Mouse (Mus musculus) cerebellum, adult 11 months (tissue): ENCODE results near the gene Gm16253.

Experiments
- DNase-seq: peaks from one replicate; pipeline ENCODE4 v3.0.0; 2022

Gene Gm16253

DNA sequence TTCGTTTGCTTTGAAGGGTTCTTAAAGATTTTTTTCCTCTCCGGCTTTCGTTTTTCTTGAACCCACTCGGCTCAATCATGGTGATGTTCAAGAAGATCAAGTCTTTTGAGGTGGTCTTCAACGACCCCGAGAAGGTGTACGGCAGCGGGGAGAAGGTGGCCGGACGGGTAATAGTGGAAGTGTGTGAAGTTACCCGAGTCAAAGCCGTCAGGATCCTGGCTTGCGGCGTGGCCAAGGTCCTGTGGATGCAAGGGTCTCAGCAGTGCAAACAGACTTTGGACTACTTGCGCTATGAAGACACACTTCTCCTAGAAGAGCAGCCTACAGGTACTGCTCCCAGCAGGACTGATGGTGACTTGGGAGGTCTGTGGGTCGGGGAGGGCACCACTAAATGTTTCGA lies 18.6 kb upstream of the Gm16253 start:
- DNase-seq, result no peak

DNA sequence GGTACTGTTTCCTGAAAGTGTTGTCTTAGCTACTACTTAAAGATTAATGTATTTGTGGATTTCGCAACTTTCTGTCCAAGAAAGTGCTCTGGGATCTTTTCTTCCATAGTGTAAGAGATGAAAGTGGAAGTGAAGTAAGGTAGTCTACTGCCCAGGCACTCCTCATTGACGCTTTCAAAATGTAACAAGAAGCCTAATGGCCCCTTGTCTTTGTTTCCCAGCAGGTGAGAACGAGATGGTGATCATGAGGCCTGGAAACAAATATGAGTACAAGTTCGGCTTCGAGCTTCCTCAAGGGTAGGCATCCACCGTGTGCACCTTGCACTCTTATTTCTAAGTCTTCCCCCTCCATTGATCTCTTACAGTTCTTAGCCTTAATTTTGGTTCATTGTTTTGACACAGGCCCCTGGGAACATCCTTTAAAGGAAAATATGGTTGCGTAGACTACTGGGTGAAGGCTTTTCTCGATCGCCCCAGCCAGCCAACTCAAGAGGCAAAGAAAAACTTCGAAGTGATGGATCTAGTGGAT lies 18.1 kb upstream of the Gm16253 start:
- DNase-seq, result no peak

DNA sequence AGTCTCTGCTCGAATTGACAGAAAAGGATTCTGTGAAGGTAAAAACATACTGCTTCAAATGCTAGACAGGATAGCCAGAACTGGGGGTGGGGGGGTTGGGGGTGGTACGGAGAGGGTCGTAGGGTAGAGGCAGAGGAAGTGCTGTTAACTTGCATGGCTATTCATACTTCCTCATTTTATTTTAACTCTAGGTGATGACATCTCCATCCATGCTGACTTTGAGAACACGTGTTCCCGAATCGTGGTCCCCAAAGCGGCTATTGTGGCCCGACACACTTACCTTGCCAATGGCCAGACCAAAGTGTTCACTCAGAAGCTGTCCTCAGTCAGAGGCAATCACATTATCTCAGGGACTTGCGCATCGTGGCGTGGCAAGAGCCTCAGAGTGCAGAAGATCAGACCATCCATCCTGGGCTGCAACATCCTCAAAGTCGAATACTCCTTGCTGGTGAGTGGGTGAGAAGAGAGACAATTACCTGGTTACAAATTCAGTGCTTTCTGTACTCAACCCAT lies 17.3 kb upstream of the Gm16253 start:
- DNase-seq, result no peak

DNA sequence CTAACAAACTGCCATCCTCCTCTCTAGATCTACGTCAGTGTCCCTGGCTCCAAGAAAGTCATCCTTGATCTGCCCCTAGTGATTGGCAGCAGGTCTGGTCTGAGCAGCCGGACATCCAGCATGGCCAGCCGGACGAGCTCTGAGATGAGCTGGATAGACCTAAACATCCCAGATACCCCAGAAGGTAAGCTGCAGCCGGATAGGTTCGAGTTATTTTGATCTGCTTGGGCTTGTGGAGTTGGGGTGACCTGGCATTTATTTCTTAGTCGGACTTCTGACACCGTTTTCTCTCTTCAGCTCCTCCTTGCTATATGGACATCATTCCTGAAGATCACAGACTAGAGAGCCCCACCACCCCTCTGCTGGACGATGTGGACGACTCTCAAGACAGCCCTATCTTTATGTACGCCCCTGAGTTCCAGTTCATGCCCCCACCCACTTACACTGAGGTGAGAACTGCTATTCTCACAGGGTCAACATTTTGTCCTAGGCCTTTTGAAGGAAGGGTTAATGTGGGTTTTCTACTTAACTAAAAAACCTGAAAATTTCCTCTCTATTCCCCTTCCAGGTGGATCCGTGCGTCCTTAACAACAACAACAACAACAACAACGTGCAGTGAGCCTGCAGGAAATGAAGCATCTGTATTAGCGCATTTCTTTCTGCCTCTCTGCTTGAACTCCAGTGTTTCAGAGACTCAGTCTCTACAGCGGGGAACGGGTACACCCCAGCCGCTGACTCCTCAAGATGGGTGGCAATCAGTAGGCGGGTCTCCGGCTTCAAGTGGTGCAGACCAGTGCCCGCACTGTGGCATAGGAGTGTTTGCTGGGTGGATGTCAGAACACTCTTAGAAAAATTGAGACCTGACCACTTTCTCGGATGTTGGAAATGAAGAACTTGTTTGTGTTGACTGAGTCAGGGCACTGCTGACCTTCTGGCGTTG lies 16.6 kb upstream of the Gm16253 start:
- DNase-seq, result no peak

DNA sequence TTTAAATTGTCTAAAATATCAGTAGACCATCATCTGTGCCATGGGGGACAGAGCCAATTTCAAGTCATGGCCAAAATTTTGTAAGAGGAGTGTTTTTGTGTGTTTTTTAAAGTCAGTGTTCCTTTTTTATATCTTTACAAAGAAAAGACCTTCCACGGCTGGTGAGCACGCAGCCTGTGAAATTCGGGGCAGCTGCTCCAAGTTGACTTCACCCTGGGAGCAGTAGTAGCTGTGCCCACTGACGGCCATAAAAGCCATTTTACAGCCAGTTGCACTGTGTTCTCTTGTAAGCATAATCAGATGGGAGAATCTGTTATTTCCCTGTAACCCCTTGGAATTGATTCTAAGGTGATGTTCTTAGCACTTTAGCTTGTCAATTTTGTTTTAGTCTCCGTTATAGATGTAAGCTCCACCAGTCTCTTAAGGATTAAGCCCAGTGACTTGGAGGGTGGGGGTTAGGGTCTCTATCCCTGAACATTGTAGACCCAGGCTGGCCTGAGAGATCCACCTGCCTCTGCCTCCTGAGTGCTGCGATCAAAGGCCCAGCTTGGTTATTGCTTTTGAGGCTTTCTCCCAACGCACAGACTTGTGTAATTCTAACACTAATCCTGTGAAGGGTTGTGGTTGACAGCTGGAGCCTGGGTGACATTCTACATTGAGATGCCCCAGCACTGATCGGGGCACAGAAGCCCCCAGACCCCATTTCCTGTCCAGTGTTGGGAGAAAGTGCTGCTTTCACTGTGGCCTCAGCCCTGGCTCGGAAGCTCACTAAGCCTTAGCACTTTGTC lies 15.7 kb upstream of the Gm16253 start:
- no peak for DNase-seq

DNA sequence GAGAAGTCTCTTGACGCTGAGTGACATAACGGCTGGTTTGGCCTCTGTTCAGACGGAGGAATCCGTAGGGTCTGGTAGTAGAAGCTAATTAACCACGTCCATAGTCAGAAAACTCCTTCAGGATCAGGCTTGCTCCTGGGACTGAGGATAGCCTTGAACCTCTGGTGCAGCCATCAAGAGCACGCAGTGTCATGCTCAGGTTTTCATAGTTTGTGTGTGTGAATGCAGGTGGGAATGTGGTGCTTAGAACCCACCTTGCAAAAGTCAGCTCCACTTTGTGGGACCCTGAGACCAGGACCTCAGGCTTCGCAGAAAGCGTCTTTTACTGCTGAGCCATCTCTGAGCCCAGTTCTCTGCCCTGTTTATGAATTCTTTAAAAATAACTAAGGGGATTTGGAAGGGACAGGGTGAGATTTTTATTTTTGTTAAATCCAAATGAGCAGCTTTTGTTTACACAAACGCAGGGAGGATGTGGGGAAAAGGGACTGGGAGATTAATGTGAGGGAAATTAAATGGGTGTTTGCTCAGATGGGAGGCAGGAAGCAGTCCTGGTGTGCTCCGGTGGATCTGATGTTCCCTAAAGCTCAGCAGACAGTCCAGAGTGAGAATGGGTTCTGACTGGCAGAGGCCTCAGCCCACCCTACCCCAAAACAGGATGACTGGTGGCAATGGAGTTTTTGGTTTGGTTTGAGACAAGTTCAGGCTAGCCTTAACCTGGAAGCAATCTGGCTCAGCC lies 14.7 kb upstream of the Gm16253 start:
- DNase-seq, result no peak

DNA sequence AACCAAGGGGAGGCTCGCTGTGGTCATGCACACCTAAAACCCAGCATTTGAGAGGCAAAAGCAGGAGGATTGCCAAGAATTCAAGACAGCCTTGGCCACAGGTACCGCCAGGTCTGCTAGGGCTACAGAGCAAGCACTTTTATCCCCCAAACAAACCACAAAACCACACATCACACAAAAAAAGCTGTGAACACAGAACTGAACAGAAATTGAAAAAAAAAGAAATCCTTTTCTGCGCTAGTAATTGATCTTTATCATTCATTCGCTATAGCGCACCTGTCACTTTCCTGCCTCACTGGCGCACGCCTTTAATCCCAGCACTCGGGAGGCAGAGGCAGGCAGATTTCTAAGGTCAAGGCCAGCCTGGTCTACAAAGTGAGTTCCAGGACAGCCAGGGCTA lies 13.5 kb upstream of the Gm16253 start:
- DNase-seq, result no peak

DNA sequence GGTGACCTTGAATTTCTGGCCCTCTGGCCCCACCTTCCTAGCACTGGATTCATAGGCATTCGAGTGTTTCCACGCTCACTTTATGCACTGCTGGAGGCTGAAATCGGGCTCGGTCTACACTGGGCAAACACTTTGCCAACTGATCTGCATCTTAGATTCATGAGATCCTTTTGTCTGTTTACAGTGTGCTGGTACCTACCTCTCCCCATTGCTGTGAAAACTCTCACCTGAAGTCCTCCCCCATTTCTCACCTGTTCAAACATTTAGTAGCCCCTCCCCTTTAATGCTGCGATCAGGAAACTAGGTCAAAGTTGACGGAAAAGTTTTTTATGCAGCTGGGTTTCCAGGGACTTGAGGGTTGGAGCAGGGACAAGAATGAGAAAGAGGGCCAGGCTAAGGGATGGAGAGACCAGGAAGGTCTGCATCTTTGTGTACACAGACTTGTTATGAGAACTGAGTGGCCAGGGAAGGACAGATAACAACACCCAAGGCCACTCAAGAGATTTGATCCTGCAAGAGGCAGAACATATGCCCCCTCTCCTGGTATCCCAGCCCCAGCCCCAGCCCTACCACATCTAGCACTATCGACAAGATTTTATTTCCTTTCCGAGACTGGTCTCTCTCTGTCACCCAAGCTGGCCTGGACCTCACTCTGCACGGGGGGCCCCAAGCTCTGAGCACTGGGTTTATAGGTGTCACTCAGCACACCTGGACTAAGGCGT lies 12.7 kb upstream of the Gm16253 start:
- no peak for DNase-seq

DNA sequence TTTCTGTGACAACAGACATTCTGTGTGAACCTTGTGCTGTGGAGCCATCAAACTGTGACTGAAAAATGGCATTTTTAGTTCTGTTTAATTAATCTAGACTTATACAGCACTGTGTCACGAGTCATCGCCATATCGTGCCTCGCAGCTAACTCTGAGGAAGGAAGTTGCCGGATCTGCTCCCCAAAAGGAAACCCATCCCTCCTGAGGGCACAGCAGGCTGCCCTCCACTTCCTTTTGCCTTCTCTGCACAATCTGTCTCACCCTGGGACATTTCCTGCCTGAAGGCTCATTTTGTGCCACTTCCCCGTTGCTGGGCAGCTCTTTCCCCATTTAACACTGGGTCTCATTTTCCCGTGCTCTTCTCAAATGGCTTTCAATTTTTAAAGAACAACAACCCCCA lies 12.2 kb upstream of the Gm16253 start:
- no peak for DNase-seq

DNA sequence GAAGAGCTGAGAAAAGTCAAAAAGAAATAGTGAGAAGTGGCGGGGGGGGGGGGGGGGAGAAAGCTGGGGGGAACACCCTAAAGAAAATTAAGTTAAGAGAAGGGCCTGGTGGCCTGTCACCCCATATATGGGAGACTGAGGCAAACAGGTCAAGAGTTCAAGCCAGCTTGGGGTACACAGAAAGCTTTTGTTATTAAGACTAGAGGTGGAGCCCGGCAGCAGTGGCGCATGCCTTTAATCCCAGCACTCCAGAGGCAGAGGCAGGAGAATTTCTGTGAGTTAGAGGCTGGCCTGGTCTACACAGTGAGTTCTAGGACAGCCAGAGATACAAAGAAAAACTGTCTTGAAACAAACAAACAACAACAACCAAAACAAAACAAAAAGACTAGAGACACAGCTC lies 11.7 kb upstream of the Gm16253 start:
- no peak for DNase-seq

DNA sequence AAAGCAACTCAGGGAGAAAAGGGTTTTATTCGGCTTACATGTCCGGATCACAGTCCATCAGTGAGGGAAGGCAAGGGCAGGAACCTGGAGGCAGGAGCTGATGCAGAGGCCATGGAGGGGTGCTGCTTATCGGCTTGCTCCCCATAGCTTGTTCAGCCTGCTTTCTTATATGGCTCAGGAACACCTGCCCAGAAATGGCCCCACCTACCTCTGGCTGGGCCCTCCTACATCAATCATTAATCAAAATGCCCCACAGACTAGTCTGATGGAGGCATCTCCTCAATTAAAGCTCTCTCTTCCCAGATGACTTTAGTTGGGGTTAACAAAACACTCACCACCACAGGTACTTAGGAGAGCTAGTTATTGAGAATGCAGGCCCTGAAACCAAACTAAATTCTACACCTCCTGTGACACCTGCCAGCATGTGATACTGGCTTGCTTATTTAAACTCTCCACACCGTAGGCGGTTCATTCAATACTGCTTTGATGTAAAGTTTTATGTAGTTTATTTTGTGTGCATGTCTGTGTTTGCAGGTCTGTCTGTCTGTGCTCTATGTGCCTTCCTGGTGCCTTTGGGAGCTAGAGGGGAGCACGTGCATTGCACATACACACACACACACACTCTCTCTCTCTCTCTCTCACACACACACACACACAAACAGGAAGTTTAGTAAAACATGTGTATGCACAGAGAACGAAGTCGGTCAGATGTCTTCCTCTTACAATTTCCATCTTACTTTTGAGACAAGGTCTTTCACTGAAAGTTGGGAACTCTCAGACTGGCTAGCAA lies 9.9 kb upstream of the Gm16253 start:
- no peak for DNase-seq

DNA sequence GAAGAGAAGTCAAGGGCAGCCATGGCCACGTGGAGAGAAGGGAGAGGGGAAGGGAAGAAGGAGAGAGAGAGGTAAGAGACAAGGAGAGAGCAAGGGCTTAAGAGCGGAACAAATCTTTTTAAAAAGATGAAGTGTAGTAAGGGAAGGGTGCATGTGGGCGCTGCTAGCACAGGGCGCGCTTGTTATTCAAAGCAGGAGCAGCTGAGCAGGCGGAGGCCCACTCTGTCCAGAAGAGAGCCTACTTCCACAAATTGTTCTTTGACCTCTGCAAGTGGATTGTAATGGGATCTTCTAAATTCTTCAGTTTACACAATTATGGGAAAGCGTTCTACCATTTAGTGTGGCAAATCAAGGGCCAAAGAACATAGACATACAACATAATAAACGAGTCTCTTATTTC lies 8.2 kb upstream of the Gm16253 start:
- no peak for DNase-seq

DNA sequence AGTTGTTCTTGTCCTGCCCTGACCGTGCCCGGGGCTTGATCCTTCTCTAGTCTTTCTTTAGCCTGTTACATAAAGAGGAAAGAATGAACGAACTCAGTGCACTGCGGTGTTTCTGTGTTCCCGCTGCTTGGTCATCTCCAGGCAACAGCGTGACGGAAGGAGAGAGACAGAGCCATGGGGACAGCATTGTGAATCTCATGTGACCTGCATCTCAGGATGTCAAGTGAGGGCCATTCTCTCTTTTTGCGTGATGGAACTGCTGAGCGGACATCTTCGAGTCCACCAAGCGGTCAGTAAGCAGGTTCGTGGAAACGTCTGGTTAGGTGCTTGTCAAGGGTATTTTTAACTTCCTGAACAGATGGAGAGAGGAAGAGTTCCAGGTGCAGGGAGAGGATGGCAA lies 7.3 kb upstream of the Gm16253 start:
- no peak for DNase-seq

DNA sequence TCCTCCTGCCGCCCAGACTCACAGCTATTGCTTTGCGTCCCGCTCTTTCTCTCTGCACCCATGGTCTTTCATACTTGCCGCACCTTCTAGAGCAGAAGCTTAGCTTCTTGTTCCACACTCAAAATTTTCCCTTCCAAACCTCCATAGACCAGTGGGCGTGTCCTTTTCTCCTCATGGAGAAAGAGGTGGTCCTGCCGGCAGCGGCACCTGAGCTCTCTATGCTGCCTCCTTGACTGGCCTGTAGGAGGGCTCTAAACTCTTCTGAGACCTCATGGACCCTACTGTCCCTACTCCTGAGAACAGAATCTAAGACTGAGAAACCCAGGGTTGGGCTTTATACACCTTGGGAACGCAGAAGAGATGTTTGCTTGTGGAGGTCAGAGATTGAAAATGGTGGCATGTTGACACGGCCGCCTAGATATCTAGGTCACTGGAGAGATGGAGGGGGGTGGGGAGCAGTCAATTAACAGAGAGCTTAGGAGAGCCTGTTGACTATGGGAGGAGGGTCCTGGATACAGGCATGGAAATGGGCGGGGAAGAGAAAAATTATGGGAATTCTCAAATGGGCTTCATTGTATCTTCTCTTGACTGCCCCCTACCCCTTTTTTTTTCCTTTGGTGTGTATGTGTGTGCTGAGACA lies 6.7 kb upstream of the Gm16253 start:
- no peak for DNase-seq

DNA sequence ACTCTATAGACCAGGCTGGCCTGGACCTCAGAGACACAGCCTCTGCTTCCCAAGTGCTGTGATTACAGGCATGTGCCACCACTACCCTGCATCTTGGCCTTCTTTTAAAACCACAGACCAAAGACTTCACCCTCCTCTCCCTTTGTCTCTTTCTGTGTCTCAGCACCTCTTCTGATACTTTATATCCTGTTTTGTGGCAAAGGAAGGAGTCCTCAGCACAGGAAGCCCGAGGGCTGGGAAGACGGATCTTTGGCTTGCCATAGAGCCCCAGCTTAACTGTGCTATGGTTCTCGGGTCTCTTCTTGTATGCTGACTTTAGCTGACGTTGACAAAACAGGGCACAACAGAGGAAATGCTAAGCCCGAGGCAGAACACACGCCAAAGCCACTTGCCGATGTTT lies 6.1 kb upstream of the Gm16253 start:
- DNase-seq, result no peak

DNA sequence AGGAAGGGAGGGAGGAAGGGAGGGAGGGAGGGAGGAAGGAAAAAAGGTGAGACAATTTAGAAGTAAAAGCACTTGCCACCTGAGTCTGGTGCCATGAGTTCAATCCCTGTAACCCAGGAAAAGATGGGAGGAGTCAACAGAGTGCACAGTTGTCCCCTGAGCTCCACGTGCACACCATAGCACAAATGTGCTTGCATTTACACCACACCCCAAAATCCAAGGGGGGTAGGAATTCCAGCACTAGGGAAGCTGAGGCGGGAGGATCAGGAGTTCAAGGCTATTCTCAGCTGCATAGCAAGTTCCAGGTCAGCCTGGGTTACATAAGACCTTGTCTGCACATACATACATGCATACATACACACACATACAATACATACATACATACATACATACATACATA lies 5.4 kb upstream of the Gm16253 start:
- DNase-seq, result no peak

DNA sequence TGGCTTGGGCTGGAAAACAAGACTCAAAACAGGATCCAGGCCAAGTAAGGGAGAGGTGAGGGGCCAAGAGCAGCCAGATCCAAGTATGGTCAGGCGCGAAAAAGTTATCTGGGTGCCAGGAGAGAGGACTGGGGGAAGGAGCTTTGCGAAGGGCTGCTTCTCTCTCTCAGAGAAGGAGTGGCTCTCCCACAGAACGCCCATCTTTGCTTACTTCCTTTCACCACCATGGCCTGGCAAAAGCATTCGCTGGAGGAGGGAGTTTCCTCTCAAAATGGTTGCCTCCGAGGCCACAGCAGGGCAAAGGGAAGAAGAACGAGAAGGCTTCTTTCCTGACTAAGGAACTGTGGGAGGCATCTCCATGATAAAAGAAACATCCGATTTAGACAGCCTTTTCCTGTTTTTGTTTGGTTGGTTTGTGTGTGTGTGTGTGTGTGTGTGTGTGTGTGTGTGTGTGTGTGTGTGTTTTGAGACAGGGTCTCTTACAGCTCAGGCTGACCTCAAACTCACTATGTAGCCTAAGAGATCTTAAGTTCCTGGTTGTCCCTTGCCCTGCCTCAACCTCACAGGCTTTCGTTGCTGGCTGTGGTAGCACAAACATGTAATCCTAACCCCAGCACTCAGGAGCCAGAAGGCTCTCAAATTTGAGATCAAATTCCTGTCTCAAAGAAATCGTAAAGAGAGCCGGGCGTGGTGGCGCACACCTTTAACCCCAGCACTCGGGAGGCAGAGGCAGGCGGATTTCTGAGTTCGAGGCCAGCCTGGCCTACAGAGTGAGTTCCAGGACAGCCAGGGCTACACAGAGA lies 4.7 kb upstream of the Gm16253 start:
- no peak for DNase-seq

DNA sequence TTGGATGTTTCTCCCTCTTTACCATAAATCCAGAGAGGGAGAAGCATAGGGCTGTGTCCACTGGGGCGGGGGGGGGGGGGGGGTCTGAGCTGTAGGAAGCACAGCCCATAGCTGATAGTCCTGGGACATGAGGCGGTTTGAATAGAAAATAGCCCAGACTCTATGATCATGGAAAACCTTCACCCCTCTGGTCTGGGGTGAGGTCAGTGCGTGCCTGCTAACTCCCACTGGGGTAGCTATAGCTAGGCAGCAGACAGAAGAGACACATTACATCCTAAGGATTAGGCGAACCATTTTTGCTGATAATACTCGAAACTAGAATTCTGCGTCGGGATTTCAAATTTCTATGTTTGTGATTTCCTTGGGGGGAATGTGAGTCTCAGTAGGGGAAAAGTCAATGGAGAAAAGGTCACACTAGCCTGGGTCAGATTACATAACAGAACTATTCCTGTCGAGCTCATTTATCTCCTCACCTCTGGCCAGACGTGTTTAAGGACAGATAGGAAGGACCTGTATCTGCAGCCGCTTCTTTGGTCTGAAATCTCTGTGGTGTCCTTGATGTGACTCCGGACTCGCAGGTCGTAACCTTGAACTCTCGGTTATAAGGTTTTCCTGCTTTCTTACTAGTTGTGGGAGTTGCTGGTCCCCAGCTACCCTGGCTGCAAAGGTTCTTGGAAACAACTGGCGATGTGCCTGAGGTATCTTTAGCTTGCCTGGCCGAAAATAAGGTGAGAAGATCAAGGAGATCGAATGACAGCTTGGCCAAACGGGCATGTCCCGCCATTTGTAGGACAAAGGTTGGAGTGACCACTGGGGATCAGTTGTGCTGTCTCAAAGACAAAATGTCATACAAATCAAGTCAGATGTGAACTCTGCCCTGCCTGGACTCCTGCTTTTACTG lies 2.9 kb upstream of the Gm16253 start:
- no peak for DNase-seq
